Mouse (Mus musculus) adrenal gland, adult 10 weeks (tissue): Measurements from ENCODE around the gene Vax1. TPM values are rescaled to one million over a fixed set of nuclear protein-coding genes. Genes with fewer than 3 reads are reported as not detected.

Experiments used
- polyA plus RNA-seq: library from polyadenylated mRNA; stranded (reverse); fragments of 350-450 nt; fragmentation: Illumina TruSeq; extraction: RNeasy Lipid Tissue Mini Kit (QIAGEN cat#74804); gene quantifications from one replicate; pipeline ENCODE4 v1.2.3, GENCODE M21; 2014; ENCODE audit warnings: low read depth, low replicate concordance

Vax1 gene
- not detected for polyA plus RNA-seq

GRCm38 (mm10) chr19:59169936-59170765, at the start of gene Vax1:
TSS of gene Vax1 (minus strand) at chr19:59170056.

GRCm38 (mm10) chr19:59218991-59219390, 49.1 kb upstream of the Vax1 start, which contains the start of gene Kcnk18:
TSS of gene Kcnk18 (plus strand) at chr19:59219214.

Other genes starting within 250 kb of the Vax1 start
- gene Eno4, start 226.6 kb downstream of the Vax1 start, polyA plus RNA-seq: not detected
- 78.0 TPM for gene Hspa12a, start 226.4 kb downstream of the Vax1 start, polyA plus RNA-seq
- gene Shtn1, start 94.0 kb downstream of the Vax1 start, polyA plus RNA-seq: 56.7 TPM
- not detected for gene Kcnk18, start 49.2 kb upstream of the Vax1 start, polyA plus RNA-seq
- gene Slc18a2, start 90.8 kb upstream of the Vax1 start, polyA plus RNA-seq: 40.4 TPM
- not detected for gene Rps12-ps3, start 152.2 kb upstream of the Vax1 start, polyA plus RNA-seq
- gene Pdzd8, start 175.7 kb upstream of the Vax1 start, polyA plus RNA-seq: 77.7 TPM